Mouse (Mus musculus) heart, adult 2 months (tissue): Measurements from ENCODE around the gene Slc30a2. TPM values are rescaled to one million over a fixed set of nuclear protein-coding genes. Genes with fewer than 3 reads are reported as not detected.

Experiments
- DNase-seq, 2 experiments: peaks; one replicate each; pipeline ENCODE4 v3.0.0; 2021
- H3K27ac ChIP-seq: fragments of 200-600 bp; 2 replicates; pipeline ENCODE4 v1.8.1; 2022
- H3K27me3 ChIP-seq: fragments of 200-500 bp; 2 replicates; pipeline ENCODE4 v1.6.1; 2012; ENCODE audit warnings: mild to moderate bottlenecking, low read length, inconsistent platforms, mixed read lengths; ENCODE audit not compliant: control insufficient read depth, insufficient read depth
- H3K36me3 ChIP-seq: fragments of 200-500 bp; 2 replicates; pipeline ENCODE4 v1.6.1; 2012; ENCODE audit warnings: low read length, inconsistent platforms; ENCODE audit not compliant: control insufficient read depth, insufficient read depth
- H3K4me1 ChIP-seq: fragments of 200-500 bp; 2 replicates; pipeline ENCODE4 v1.6.1; 2011; ENCODE audit warnings: low read length; ENCODE audit not compliant: control insufficient read depth, insufficient read depth
- H3K4me3 ChIP-seq: fragments of 200-600 bp; 2 replicates; pipeline ENCODE4 v1.8.1; 2022
- H3K79me2 ChIP-seq: fragments of 200-500 bp; replicated peaks from 2 replicates; pipeline ENCODE4 v1.6.1; 2012; ENCODE audit warnings: mild to moderate bottlenecking, inconsistent platforms, low read length, moderate library complexity, mixed read lengths; ENCODE audit not compliant: control insufficient read depth, insufficient read depth
- H3K9ac ChIP-seq: fragments of 200-500 bp; 2 replicates; pipeline ENCODE4 v1.6.1; 2012; ENCODE audit warnings: low read depth, mild to moderate bottlenecking, control low read depth, inconsistent platforms, low read length, mixed read lengths
- CTCF ChIP-seq: fragments of 200-600 bp; IDR thresholded peaks from 2 replicates; pipeline ENCODE4 v1.8.1; 2022; ENCODE audit warnings: antibody characterized with exemption, mild to moderate bottlenecking, moderate library complexity
- EP300 ChIP-seq: fragments of 200-500 bp; IDR thresholded peaks from 2 replicates; pipeline ENCODE4 v1.6.1; 2011; ENCODE audit warnings: low read depth, low read length, control low read depth; ENCODE audit not compliant: insufficient read depth
- POLR2A ChIP-seq: fragments of 200-500 bp; IDR thresholded peaks from 2 replicates; pipeline ENCODE4 v1.6.1; 2011; ENCODE audit warnings: mild to moderate bottlenecking, low read depth, low read length, control low read depth; ENCODE audit not compliant: insufficient read depth
- WGBS: fragments of 180-500 bp; shearing (Covaris S2); methylation state at CpG from one replicate; pipeline ENCODE4 v1.1.7; 2018; 5-methylcytosine and 5-hydroxymethylcytosine counted together
- intact Hi-C: fragments of 180-260 bp; cut with DNase I; formaldehyde crosslinking; loops from one replicate; pipeline ENCODE4 v1.15.1; 2025
- polyA plus RNA-seq: library from polyadenylated mRNA; depleted of rRNA; stranded (reverse); fragments of >200 nt; gene quantifications from 2 replicates; pipeline ENCODE4 v1.2.3, GENCODE M21; 2012
- total RNA-seq, 2 experiments: library from RNA; stranded (reverse); gene quantifications; 2 replicates each; pipeline ENCODE4 v1.2.3; 2021

The Slc30a2 gene
- total and polyA plus RNA-seq, 3 experiments: 0.12 to 0.65 (median 0.45) TPM

DNA sequence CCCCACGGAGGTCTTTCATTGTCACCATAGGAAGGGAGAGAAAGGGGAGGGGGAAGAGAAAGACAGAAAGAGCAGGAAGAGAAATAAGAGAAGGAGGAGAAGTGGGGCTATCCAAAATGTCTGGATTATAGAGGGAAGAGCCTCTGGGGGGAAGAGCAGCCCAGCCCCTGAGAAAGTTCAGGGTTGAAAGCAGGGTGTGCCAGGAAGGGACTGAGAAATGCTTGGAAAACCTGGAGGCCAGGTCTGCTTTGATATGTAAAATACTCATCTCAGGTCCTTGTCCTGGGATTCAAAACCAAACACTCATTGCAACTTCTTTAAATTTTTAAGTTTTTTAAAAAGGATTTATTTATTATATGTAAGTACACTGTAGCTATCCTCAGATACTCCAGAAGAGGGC, 48.7 kb downstream of the Slc30a2 start:
- intact Hi-C loops: loop anchor here (5.0 kb wide), 1 partner anchor 204 kb away; the partner anchor contains the start of gene Cep85
- H3K9ac ChIP-seq: no peak overlapping the region
- no peak for TF ChIP-seq POLR2A
- no peak for TF ChIP-seq EP300
- no peak for TF ChIP-seq CTCF
- 79% methylated on average over 1 of the region's 1 CpGs for WGBS
- H3K36me3 ChIP-seq: no peaks in the 10 kb centered on the region
- H3K4me1 ChIP-seq: no peaks in the 10 kb centered on the region; the same call in 1 of the 2 replicates
- H3K27ac ChIP-seq: no peak overlapping the region
- no peak for DNase-seq
- no peak overlapping the region for H3K4me3 ChIP-seq
- H3K27me3 ChIP-seq: no peaks in the 10 kb centered on the region
- no peaks in the 10 kb centered on the region for H3K79me2 ChIP-seq

DNA sequence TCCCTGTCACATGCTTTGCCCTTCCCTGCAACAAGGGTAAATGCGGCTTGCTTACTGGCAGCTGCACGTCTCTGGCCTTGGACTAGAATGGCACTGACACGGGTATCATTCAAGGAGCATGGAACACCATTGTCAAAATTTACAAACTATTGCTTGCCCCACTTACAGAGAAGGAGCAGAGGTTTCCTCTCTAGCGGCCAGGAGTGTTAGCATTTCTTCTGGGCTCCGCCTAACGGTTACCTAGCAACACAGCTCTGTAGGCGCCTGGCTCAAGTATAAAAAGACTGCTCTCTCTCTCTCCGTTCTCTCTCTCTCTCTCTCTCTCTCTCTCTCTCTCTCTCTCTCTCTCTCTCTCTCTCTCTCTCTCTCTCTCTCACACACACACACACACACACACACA, 49.6 kb downstream of the Slc30a2 start:
- Histone ChIP-seq H3K36me3 (no peaks in the 10 kb centered on the region), H3K4me3 (no peak overlapping the region), H3K27ac (no peak overlapping the region), H3K27me3 (no peaks in the 10 kb centered on the region), H3K79me2 (no peaks in the 10 kb centered on the region), H3K9ac (no peak overlapping the region), H3K4me1 (no peaks in the 10 kb centered on the region; the same call in 1 of the 2 replicates)
- intact Hi-C loops: loop anchor here (5.0 kb wide), 1 partner anchor 205 kb away; the partner anchor contains the start of gene Cep85
- WGBS: 15% methylated on average over 8 of the region's 8 CpGs
- TF ChIP-seq EP300 (no peak), CTCF (no peak), POLR2A (no peak)
- DNase-seq: no peak

DNA sequence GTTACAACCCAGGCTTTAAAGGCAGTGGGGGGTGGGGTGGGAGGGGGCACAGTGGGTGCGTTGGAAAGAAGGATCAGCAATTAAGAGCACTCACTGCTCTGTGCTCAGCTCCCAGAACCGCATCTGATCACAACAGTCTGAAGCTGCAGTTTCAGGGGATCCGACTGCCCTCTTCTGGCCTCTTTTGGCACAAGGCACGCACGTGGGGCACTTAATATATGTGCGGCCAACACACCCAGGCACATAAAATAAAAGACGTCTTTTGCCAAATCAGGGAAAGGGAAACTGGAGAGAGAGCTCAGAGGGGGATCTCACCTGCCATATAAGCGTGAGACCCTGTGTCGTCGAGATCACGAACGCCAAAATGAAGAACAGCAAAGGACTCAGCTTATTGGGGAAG, 50.0 kb downstream of the Slc30a2 start:
- Histone ChIP-seq H3K36me3 (no peaks in the 10 kb centered on the region), H3K4me1 (no peaks in the 10 kb centered on the region; the same call in 1 of the 2 replicates), H3K79me2 (no peaks in the 10 kb centered on the region), H3K4me3 (no peak overlapping the region), H3K27ac (no peak overlapping the region), H3K9ac (no peak overlapping the region), H3K27me3 (no peaks in the 10 kb centered on the region)
- intact Hi-C loops: loop anchor here (5.0 kb wide), 1 partner anchor 206 kb away; the partner anchor contains the start of gene Cep85
- WGBS: 26% methylated on average over 12 of the region's 12 CpGs
- TF ChIP-seq CTCF: peak; percentile 22
- no peak for TF ChIP-seq POLR2A
- DNase-seq: no peak

DNA sequence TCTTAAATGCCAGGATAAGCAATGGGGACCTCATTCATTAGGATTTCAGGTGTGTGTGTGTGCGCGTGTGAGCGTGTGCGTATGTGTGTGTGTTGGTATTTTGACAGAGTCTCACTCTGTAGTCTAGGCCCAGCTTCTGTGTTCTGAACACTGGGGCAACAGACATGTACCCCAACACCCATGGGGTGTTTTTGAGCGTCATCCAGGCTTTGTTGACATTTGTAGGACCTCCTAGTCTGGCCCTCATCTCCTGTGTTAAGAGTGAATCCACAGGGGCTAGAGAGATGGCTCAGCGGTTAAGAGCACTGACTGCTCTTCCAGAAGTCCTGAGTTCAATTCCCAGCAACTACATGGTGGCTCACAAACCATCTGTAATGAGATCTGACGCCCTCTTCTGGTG, 52.2 kb downstream of the Slc30a2 start:
- Histone ChIP-seq H3K4me3 (no peak overlapping the region), H3K79me2 (no peaks in the 10 kb centered on the region), H3K4me1 (no peaks in the 10 kb centered on the region; the same call in 1 of the 2 replicates), H3K27ac (no peak overlapping the region), H3K9ac (no peak overlapping the region), H3K27me3 (no peaks in the 10 kb centered on the region), H3K36me3 (no peaks in the 10 kb centered on the region)
- DNase-seq: no peak
- 89% methylated on average over 7 of the region's 7 CpGs for WGBS
- TF ChIP-seq EP300: no peak
- no peak for TF ChIP-seq POLR2A
- intact Hi-C loops: no loop called here

DNA sequence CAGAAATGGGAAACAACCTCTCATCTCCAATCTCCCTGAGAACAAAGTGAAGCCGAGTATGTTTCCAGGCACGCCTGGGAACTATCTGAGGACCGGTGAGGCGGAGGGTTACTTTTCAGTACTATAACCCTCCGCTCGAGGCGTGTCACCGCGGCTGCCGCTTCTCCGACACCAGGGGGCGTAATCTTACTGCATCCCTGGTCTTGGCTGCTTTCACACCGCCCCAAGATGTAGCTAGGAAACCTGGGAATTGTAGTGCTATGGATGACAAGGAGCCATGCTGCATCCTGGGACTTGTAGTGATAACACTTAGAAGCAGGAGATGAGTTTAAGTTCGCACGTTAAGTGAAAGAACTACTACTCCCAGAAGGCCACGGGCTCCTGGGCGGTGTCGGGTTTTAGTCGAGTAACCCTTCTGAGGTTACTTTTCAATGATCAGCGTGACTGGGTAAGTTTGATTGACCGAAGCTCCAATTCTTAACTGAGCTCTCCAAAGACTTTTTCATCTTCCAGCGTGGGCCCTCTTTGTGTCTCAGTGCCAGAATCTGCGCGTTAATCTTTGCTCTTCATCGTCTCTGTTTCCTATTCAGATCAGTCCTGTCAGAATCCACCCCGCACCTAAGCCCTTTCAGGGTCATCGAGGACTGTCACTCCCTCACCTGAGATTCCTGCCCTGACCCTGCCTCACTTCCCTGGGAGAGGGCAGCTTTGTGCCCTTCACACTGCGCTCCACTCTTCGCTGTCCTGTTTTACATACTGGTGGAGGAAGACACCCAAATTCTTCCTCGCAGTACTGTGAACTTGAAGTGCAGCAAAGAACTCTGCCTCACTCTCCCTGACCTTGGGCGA, 53.2 kb downstream of the Slc30a2 start, which contains the start of gene Pafah2:
Pafah2 (plus strand) TSS at position 344 of the 849 bp plus-strand sequence.
- peak within 1 kb of the TSS; percentile 71 for H3K4me3 ChIP-seq
- intact Hi-C loops: loop anchor here (1.0 to 2.0 kb wide), 2 partner anchors 73 to 82 kb away; partner anchors contain the start of gene Stmn1
- no peaks in the 10 kb centered on the region for H3K27me3 ChIP-seq
- TF ChIP-seq EP300 (peak; percentile 100), CTCF (no peak; the same call in 1 of the 2 replicates), POLR2A (peak; percentile 70)
- H3K36me3 ChIP-seq: no peaks in the 10 kb centered on the region
- H3K9ac ChIP-seq: peak within 1 kb of the TSS; percentile 80
- WGBS: under 1% methylated on average over 31 of the region's 31 CpGs
- H3K79me2 ChIP-seq: no peaks in the 10 kb centered on the region
- peak within 1 kb of the TSS; percentile 93 for H3K27ac ChIP-seq
- peak; percentile 89 to 93 for DNase-seq
- peaks cover under 1% of the 10 kb centered on the region; the same call in 1 of the 2 replicates for H3K4me1 ChIP-seq

DNA sequence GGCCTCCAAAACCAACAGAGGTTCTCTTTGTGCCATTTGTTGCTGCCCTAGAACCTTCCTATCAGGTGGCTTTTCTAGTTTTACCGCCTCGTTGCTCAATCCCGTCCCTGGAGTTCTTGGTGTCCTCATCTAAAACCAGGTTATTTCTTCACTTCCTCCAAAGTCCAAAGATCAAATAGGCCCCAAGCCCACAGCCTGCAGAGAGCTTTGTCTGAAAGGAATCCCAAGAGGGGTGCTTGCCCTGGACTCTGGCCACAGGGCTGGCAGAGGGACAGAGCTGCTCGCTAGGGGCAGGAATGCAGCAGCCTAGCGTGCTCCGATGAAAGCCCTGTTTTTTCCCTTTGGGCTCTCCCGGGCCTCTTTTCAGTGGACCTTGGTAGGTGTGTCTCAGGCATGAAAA, 54.1 kb downstream of the Slc30a2 start:
- Histone ChIP-seq H3K4me1 (peaks cover 3% of the 10 kb centered on the region), H3K79me2 (no peaks in the 10 kb centered on the region), H3K27me3 (no peaks in the 10 kb centered on the region), H3K36me3 (no peaks in the 10 kb centered on the region), H3K9ac (0 out of 2 replicates have a peak overlapping the region, but pooled peaks have one; percentile 19), H3K4me3 (peak overlapping the region; percentile 2; the same call in 1 of the 2 replicates), H3K27ac (peak overlapping the region; percentile 77)
- intact Hi-C loops: loop anchor here (2.0 kb wide), 1 partner anchor 72 kb away; the partner anchor contains the start of gene Stmn1
- DNase-seq: peak; percentile 77 to 78
- WGBS: 2% methylated on average over 7 of the region's 7 CpGs
- peak; percentile 40 for TF ChIP-seq CTCF
- TF ChIP-seq EP300: no peak
